Mouse (Mus musculus): ENCODE data around the gene Vav2. TPM values are rescaled to one million over a fixed set of nuclear protein-coding genes. Genes with fewer than 3 reads are reported as not detected.

The Vav2 gene
- polyA plus RNA-seq, 1 experiment from 2014 or later, result 17.3 TPM

DNA sequence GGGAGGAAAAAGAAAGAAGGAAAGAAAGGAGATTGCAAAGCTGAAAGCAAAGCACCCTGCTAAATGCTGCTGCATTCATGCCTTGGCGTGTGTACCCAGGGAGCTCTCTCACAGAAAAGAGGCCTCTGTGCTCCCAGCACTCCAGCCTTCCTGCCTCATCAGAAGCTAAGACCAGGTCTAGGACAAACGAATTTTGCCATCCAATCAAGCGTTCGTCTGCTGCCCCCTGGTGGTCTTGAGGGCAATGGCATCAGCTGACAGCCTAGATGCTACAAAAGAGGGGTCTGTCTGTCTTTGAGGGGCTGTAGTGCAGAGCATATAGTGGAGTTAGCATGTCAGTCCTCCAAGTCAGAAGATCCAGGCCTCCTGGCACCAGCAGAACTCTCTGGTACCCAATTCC, 1.2 kb upstream of the Vav2 start:
- no peak overlapping the region for H3K4me2 ChIP-seq (ENCODE audit: low read depth)
- peaks cover 21% of the 10 kb centered on the region for H3K4me1 ChIP-seq (ENCODE audit: control insufficient read depth, insufficient read depth, low read length)
- H3K9me3 ChIP-seq (ENCODE audit: control insufficient read depth, low read length), result no peaks in the 10 kb centered on the region
- ATAC-seq (ENCODE audit: insufficient read depth, low FRiP score, low TSS enrichment) (no peak), DNase-seq (ENCODE audit: low spot score) (peak; percentile 91)
- no peaks in the 10 kb centered on the region for H3K27me3 ChIP-seq (ENCODE audit: control insufficient read depth, insufficient read depth, low read length)
- H3K27ac ChIP-seq (ENCODE audit: low read depth, low read length), result no peak overlapping the region
- H3K9ac ChIP-seq (ENCODE audit: low read length), result no peak overlapping the region
- no peak overlapping the region for H3K4me3 ChIP-seq (ENCODE audit: low read depth, low read length)
- H3K36me3 ChIP-seq (ENCODE audit: control insufficient read depth, insufficient read depth, low read length), result no peaks in the 10 kb centered on the region
- WGBS, result 0% methylated on average over 4 of the region's 4 CpGs

DNA sequence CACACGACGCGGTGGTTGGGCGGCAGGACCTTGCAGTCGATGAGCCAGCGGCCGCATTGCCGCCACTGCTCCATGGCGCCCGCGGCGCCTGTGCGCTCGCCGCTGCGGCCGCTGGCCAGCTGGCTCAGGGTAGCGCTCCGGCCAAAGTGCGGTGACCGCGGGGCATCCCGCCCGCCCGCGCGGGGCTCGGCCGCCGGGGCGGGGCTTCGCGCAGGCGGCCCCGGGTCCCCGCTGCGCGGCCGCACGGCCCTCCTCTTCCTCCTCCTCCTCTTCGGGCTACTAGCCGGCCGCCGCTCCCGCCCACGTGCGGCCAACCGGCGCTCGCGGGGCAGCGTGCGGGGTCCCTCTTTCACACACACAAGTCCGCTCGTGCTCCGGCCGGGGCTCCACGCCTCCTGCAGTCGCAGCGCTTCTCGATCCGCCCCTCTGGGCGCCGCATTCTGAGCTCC, 403 bp downstream of the Vav2 start:
- Histone ChIP-seq H3K9ac (ENCODE audit: low read length) (peak overlapping the region; percentile 96), H3K27me3 (ENCODE audit: control insufficient read depth, insufficient read depth, low read length) (no peaks in the 10 kb centered on the region), H3K4me3 (ENCODE audit: low read depth, low read length) (peak overlapping the region; percentile 94), H3K27ac (ENCODE audit: low read depth, low read length) (peak overlapping the region; percentile 91), H3K9me3 (ENCODE audit: control insufficient read depth, low read length) (no peaks in the 10 kb centered on the region), H3K4me2 (ENCODE audit: low read depth) (peak overlapping the region; percentile 97), H3K36me3 (ENCODE audit: control insufficient read depth, insufficient read depth, low read length) (no peaks in the 10 kb centered on the region), H3K4me1 (ENCODE audit: control insufficient read depth, insufficient read depth, low read length) (peaks cover 22% of the 10 kb centered on the region)
- peak; percentile 38 for ATAC-seq (ENCODE audit: insufficient read depth, low FRiP score, low TSS enrichment)
- peak; percentile 65 for DNase-seq (ENCODE audit: low spot score)
- WGBS, result under 1% methylated on average over 57 of the region's 64 CpGs

DNA sequence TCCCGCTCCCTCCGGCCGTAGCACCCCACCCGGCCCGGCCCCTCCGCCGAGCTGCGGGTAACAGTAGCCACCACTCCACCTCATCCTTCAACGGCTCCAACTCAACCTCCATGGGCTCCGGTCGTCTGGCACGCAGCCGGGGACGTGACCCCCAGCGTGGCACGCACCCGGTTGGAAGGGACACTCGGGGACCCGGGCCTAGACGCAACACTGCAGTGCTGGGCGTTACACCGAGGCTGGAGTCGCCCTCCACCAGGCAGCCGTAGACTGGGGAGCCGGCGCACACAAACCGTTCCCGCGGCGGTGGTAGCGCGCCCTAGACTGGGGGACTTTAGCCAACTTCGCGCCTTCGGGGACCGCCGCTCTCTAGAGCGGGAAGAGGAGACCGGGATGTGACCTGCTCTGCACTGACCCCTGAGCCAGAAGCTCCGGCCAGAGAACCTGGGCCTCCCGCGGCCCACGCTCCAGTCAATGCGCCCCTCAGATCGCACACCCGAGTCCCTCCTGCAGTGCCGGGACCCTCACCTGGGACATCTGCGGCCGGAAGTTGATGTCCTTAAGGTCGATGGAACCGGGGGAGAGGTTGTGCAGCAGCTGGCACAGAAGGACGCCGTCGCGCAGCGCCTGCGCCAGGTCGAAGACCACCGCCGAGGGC, 955 bp downstream of the Vav2 start:
- Histone ChIP-seq H3K27me3 (ENCODE audit: control insufficient read depth, insufficient read depth, low read length) (no peaks in the 10 kb centered on the region), H3K9ac (ENCODE audit: low read length) (peak overlapping the region; percentile 96), H3K4me2 (ENCODE audit: low read depth) (peak overlapping the region; percentile 97), H3K36me3 (ENCODE audit: control insufficient read depth, insufficient read depth, low read length) (no peaks in the 10 kb centered on the region), H3K9me3 (ENCODE audit: control insufficient read depth, low read length) (no peaks in the 10 kb centered on the region), H3K4me1 (ENCODE audit: control insufficient read depth, insufficient read depth, low read length) (peaks cover 25% of the 10 kb centered on the region), H3K4me3 (ENCODE audit: low read depth, low read length) (peak overlapping the region; percentile 94), H3K27ac (ENCODE audit: low read depth, low read length) (peak overlapping the region; percentile 91)
- WGBS, result under 1% methylated on average over 53 of the region's 60 CpGs
- DNase-seq (ENCODE audit: low spot score) (peak; percentile 47), ATAC-seq (ENCODE audit: insufficient read depth, low FRiP score, low TSS enrichment) (peak; percentile 5; the same call in 1 of the 2 replicates)

DNA sequence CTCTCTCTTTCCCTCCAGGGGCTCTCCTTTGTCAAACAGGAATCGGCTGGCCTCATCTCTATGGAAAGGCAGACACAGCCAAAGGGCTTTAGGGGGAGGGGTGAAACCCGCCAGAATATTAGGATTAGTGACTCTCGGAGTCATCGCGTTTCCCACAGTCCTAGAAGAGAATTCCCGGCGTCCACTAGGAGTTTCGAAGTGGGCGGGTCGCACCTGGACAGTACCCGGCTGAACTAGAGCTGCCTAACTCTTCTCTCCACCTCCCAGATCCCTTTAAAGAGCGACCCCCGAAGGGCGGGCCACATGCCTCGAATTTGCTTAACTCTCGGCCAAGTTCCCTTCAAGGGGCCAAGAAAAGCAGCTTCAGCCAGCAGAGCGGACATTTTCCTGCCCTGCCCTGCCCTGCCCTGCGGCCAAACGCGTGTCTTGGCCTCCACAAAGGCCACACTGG, 1.6 kb downstream of the Vav2 start:
- WGBS, result under 1% methylated on average over 20 of the region's 20 CpGs
- ATAC-seq (ENCODE audit: insufficient read depth, low FRiP score, low TSS enrichment) (0 out of 2 replicates have a peak, but pooled peaks have one; percentile 6), DNase-seq (ENCODE audit: low spot score) (peak; percentile 75)
- peak overlapping the region; percentile 97 for H3K4me2 ChIP-seq (ENCODE audit: low read depth)
- no peaks in the 10 kb centered on the region for H3K27me3 ChIP-seq (ENCODE audit: control insufficient read depth, insufficient read depth, low read length)
- peak overlapping the region; percentile 94 for H3K4me3 ChIP-seq (ENCODE audit: low read depth, low read length)
- peak overlapping the region; percentile 96 for H3K9ac ChIP-seq (ENCODE audit: low read length)
- H3K4me1 ChIP-seq (ENCODE audit: control insufficient read depth, insufficient read depth, low read length), result peaks cover 25% of the 10 kb centered on the region
- H3K9me3 ChIP-seq (ENCODE audit: control insufficient read depth, low read length), result no peaks in the 10 kb centered on the region
- H3K27ac ChIP-seq (ENCODE audit: low read depth, low read length), result peak overlapping the region; percentile 91; the same call in 1 of the 2 replicates
- H3K36me3 ChIP-seq (ENCODE audit: control insufficient read depth, insufficient read depth, low read length), result no peaks in the 10 kb centered on the region

GRCm38 (mm10) chr2:27423596-27423995, 3.2 kb downstream of the Vav2 start:
- H3K9me3 ChIP-seq (ENCODE audit: control insufficient read depth, low read length), result no peaks in the 10 kb centered on the region
- H3K27ac ChIP-seq (ENCODE audit: low read depth, low read length), result no peak overlapping the region
- H3K4me1 ChIP-seq (ENCODE audit: control insufficient read depth, insufficient read depth, low read length), result peaks cover 31% of the 10 kb centered on the region
- no peaks in the 10 kb centered on the region for H3K27me3 ChIP-seq (ENCODE audit: control insufficient read depth, insufficient read depth, low read length)
- no peak overlapping the region for H3K4me3 ChIP-seq (ENCODE audit: low read depth, low read length)
- peak overlapping the region; percentile 97 for H3K4me2 ChIP-seq (ENCODE audit: low read depth)
- H3K36me3 ChIP-seq (ENCODE audit: control insufficient read depth, insufficient read depth, low read length), result no peaks in the 10 kb centered on the region
- 0 out of 2 replicates have a peak overlapping the region, but pooled peaks have one; percentile 96 for H3K9ac ChIP-seq (ENCODE audit: low read length)
- 58% methylated on average over 7 of the region's 7 CpGs for WGBS
- ATAC-seq (ENCODE audit: insufficient read depth, low FRiP score, low TSS enrichment), result no peak
- no peak for DNase-seq (ENCODE audit: low spot score)

DNA sequence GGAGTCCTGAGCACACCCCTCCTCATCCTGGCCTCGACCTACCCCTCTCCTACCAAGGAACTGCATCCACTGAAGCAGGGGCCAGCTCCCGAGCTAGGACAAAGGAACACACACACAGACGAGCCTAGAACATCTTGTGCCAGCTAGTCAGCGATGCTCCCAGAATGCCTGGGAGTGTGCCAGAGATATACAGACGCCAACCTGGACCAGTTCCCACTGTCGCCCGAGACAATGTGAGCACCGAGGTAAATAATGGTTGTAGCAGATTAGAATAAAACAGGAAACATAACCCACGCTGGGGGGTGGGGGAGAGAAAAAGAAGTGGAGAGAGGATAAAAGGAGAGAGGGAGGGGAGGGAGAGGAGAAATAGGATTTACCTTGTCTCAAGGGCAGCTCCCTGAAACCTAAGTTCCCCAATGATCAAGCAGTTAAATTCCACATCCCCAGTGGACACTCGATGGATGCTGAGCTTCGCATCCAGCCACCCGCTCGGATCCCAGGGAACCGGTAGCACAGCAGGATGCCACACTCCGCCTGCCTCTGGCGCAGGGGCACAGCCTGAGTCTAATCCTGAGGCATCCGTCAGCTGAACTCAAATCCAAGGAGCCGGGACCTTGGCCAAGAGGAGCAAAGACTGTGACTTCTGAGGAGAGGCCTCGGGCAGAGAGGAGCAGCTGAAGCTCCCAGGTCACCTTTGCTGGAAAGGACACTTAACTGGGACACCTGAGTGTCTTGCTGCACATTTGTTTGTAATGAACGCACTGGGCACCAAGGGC, 5.4 kb downstream of the Vav2 start:
- no peak overlapping the region for H3K9ac ChIP-seq (ENCODE audit: low read length)
- WGBS, result 84% methylated on average over 20 of the region's 20 CpGs

DNA sequence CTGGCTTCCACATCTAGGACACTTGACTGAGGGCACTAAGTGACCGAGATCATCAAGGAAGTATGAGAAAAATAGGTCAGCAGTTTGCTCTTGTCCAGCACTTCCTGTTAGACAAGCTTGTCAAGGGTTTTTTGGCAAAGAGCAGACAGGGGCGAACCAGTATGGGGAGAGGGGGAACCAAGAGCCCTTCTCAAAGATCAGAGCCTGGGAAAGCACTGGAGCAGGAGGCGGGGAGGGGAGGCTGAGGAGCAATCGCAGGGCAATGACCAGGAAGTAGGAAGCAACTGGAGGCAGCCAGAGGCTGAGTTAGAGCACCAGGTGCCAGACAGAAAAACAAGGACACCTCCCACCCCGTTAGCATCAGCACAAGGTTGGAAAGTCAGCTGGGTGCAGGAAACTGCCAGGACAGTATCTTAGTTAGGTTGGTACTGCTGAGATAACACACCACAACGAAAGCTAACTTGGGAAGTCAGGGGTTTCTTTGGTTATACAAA, 8.2 kb downstream of the Vav2 start:
- DNase-seq (ENCODE audit: low spot score) (no peak), ATAC-seq (ENCODE audit: insufficient read depth, low FRiP score, low TSS enrichment) (no peak)
- H3K27ac ChIP-seq (ENCODE audit: low read depth, low read length), result no peak overlapping the region
- no peaks in the 10 kb centered on the region for H3K36me3 ChIP-seq (ENCODE audit: control insufficient read depth, insufficient read depth, low read length)
- H3K4me3 ChIP-seq (ENCODE audit: low read depth, low read length), result no peak overlapping the region
- H3K9ac ChIP-seq (ENCODE audit: low read length), result no peak overlapping the region
- 46% methylated on average over 6 of the region's 6 CpGs for WGBS
- peaks cover 52% of the 10 kb centered on the region for H3K4me1 ChIP-seq (ENCODE audit: control insufficient read depth, insufficient read depth, low read length)
- H3K9me3 ChIP-seq (ENCODE audit: control insufficient read depth, low read length), result no peaks in the 10 kb centered on the region
- H3K27me3 ChIP-seq (ENCODE audit: control insufficient read depth, insufficient read depth, low read length), result no peaks in the 10 kb centered on the region
- H3K4me2 ChIP-seq (ENCODE audit: low read depth), result no peak overlapping the region

More for the DNA sequence above, 5.4 kb downstream of the Vav2 start:
- Histone ChIP-seq H3K27me3 (ENCODE audit: control insufficient read depth, insufficient read depth, low read length) (no peaks in the 10 kb centered on the region), H3K4me2 (ENCODE audit: low read depth) (no peak overlapping the region), H3K4me1 (ENCODE audit: control insufficient read depth, insufficient read depth, low read length) (peaks cover 35% of the 10 kb centered on the region), H3K36me3 (ENCODE audit: control insufficient read depth, insufficient read depth, low read length) (no peaks in the 10 kb centered on the region), H3K4me3 (ENCODE audit: low read depth, low read length) (no peak overlapping the region), H3K9me3 (ENCODE audit: control insufficient read depth, low read length) (no peaks in the 10 kb centered on the region), H3K27ac (ENCODE audit: low read depth, low read length) (no peak overlapping the region)
- ATAC-seq (ENCODE audit: insufficient read depth, low FRiP score, low TSS enrichment), result no peak
- DNase-seq (ENCODE audit: low spot score), result no peak

GRCm38 (mm10) chr2:27417648-27418153, 9.1 kb downstream of the Vav2 start:
- H3K9ac ChIP-seq (ENCODE audit: low read length), result no peak overlapping the region; the same call in 1 of the 2 replicates
- peaks cover 52% of the 10 kb centered on the region for H3K4me1 ChIP-seq (ENCODE audit: control insufficient read depth, insufficient read depth, low read length)
- WGBS, result 67% methylated on average over 5 of the region's 5 CpGs
- DNase-seq (ENCODE audit: low spot score) (no peak), ATAC-seq (ENCODE audit: insufficient read depth, low FRiP score, low TSS enrichment) (no peak)
- no peak overlapping the region for H3K4me3 ChIP-seq (ENCODE audit: low read depth, low read length)
- no peaks in the 10 kb centered on the region for H3K27me3 ChIP-seq (ENCODE audit: control insufficient read depth, insufficient read depth, low read length)
- no peaks in the 10 kb centered on the region for H3K9me3 ChIP-seq (ENCODE audit: control insufficient read depth, low read length)
- H3K4me2 ChIP-seq (ENCODE audit: low read depth), result no peak overlapping the region
- H3K27ac ChIP-seq (ENCODE audit: low read depth, low read length), result no peak overlapping the region
- H3K36me3 ChIP-seq (ENCODE audit: control insufficient read depth, insufficient read depth, low read length), result no peaks in the 10 kb centered on the region

Measured in neural tube, embryonic 11.5 days (tissue).